Mouse (Mus musculus) lung, adult 2 months (tissue): Measurements from ENCODE around the gene Thoc3.

Source experiments
- CTCF ChIP-seq: fragments of 200-500 bp; IDR thresholded peaks from 2 replicates; pipeline ENCODE4 v1.5.1; 2011; ENCODE audit warnings: mild to moderate bottlenecking, low read length, control low read depth; ENCODE audit not compliant: insufficient read depth
- POLR2A ChIP-seq: fragments of 200-500 bp; IDR thresholded peaks from 2 replicates; pipeline ENCODE4 v1.6.1; 2011; ENCODE audit warnings: low read depth, mild to moderate bottlenecking, control low read depth, low read length, borderline replicate concordance; ENCODE audit errors: extremely low read depth

GRCm38 (mm10) chr13:54420226-54420625, 48.4 kb downstream of the Thoc3 start:
- TF ChIP-seq CTCF (no peak), POLR2A (no peak)
